Mouse (Mus musculus) liver, embryonic 14.5 days (tissue): ENCODE measurements around the gene Macrod1.

Source experiments
- CTCF ChIP-seq: IDR thresholded peaks from 2 replicates; pipeline ENCODE4 v1.5.1; 2016; ENCODE audit warnings: antibody characterized with exemption, low read depth, control low read depth
- EP300 ChIP-seq: IDR thresholded peaks from 2 replicates; pipeline ENCODE4 v1.6.1; 2016; ENCODE audit warnings: antibody characterized with exemption, low read depth

- TF ChIP-seq CTCF = no peak
- no peak for TF ChIP-seq EP300
Measured at GRCm38 (mm10) chr19:7040637-7041130, 15.9 kb upstream of the Macrod1 start.
